Mouse (Mus musculus): ENCODE results near the gene Cuedc1.
A peak's percentile ranks its signal among the peaks of the same experiment; 100 is the strongest.

Gene Cuedc1

GRCm38 (mm10) chr11:88098021-88098729 is at the start of gene Cuedc1:
TSS of gene Cuedc1 (plus strand) at chr11:88098058.
- no peak for DNase-seq (ENCODE audit: low spot score)

- DNase-seq (ENCODE audit: low spot score): no peak
Observed at GRCm38 (mm10) chr11:88048961-88049670, 48.7 kb upstream of the Cuedc1 start.

- DNase-seq (ENCODE audit: low spot score): no peak
Observed at GRCm38 (mm10) chr11:88049732-88050131, 48.1 kb upstream of the Cuedc1 start.

- DNase-seq (ENCODE audit: low spot score): no peak
Observed at GRCm38 (mm10) chr11:88052638-88053037, 45.2 kb upstream of the Cuedc1 start.

- no peak for DNase-seq (ENCODE audit: low spot score)
Observed at GRCm38 (mm10) chr11:88053821-88054220, 44.0 kb upstream of the Cuedc1 start.

GRCm38 (mm10) chr11:88054589-88054988 is 43.3 kb upstream of the Cuedc1 start:
- DNase-seq (ENCODE audit: low spot score): no peak

GRCm38 (mm10) chr11:88055777-88056176 is 42.1 kb upstream of the Cuedc1 start:
- DNase-seq (ENCODE audit: low spot score): no peak

GRCm38 (mm10) chr11:88057788-88058187 is 40.1 kb upstream of the Cuedc1 start:
- DNase-seq (ENCODE audit: low spot score): no peak

GRCm38 (mm10) chr11:88059141-88059540 is 38.7 kb upstream of the Cuedc1 start:
- no peak for DNase-seq (ENCODE audit: low spot score)

GRCm38 (mm10) chr11:88061892-88062625 is 35.8 kb upstream of the Cuedc1 start:
- DNase-seq (ENCODE audit: low spot score): no peak

GRCm38 (mm10) chr11:88065732-88066131 is 32.1 kb upstream of the Cuedc1 start:
- no peak for DNase-seq (ENCODE audit: low spot score)

GRCm38 (mm10) chr11:88067191-88067585 is 30.7 kb upstream of the Cuedc1 start:
- DNase-seq (ENCODE audit: low spot score): no peak

- peak; percentile 59 for DNase-seq (ENCODE audit: low spot score)
Observed at GRCm38 (mm10) chr11:88067586-88068410, 30.1 kb upstream of the Cuedc1 start, which contains the start of gene Vezf1. TSS of gene Vezf1 (plus strand) at chr11:88068279.

- peak; percentile 64 for DNase-seq (ENCODE audit: low spot score)
Observed at GRCm38 (mm10) chr11:88068411-88069245, 29.2 kb upstream of the Cuedc1 start.

- no peak for DNase-seq (ENCODE audit: low spot score)
Observed at GRCm38 (mm10) chr11:88069246-88069570, 28.6 kb upstream of the Cuedc1 start.

GRCm38 (mm10) chr11:88070392-88070791 is 27.5 kb upstream of the Cuedc1 start:
- DNase-seq (ENCODE audit: low spot score): no peak

GRCm38 (mm10) chr11:88071113-88071512 is 26.7 kb upstream of the Cuedc1 start:
- no peak for DNase-seq (ENCODE audit: low spot score)

GRCm38 (mm10) chr11:88073343-88073875 is 24.4 kb upstream of the Cuedc1 start:
- no peak for DNase-seq (ENCODE audit: low spot score)

- no peak for DNase-seq (ENCODE audit: low spot score)
Observed at GRCm38 (mm10) chr11:88075701-88076100, 22.2 kb upstream of the Cuedc1 start.

GRCm38 (mm10) chr11:88076394-88076793 is 21.5 kb upstream of the Cuedc1 start:
- DNase-seq (ENCODE audit: low spot score): no peak

GRCm38 (mm10) chr11:88083699-88084098 is 14.2 kb upstream of the Cuedc1 start:
- no peak for DNase-seq (ENCODE audit: low spot score)

Data from ovary, adult 18-20 months (tissue).